Mouse (Mus musculus) heart, postnatal 0 days (tissue): ENCODE results near the gene Mllt6. TPM values are rescaled to one million over a fixed set of nuclear protein-coding genes. Genes with fewer than 3 reads are reported as not detected.

Source experiments
- ATAC-seq: fragments of 200-750 bp; cut with Nextera tagmentation; 2 replicates; pipeline ENCODE4 v1.8.0; 2017; ENCODE audit warnings: low read depth, moderate number of reproducible peaks, moderate library complexity; ENCODE audit not compliant: insufficient read depth
- DNase-seq: peaks from one replicate; pipeline ENCODE4 v3.0.0-alpha.2; 2016; ENCODE audit warnings: low spot score
- H3K27ac ChIP-seq: fragments of 300-500 bp; sonication (generic); 2 replicates; pipeline ENCODE4 v1.5.1; 2014; ENCODE audit warnings: low read depth, mild to moderate bottlenecking
- H3K27me3 ChIP-seq: fragments of 300-500 bp; sonication (generic); 2 replicates; pipeline ENCODE4 v1.6.1; 2014; ENCODE audit warnings: low read length, mixed read lengths; ENCODE audit not compliant: control insufficient read depth, insufficient read depth
- H3K36me3 ChIP-seq: fragments of 300-500 bp; sonication (generic); replicated peaks from 2 replicates; pipeline ENCODE4 v1.6.1; 2014; ENCODE audit warnings: low read length, mixed read lengths; ENCODE audit not compliant: control insufficient read depth, insufficient read depth
- H3K4me1 ChIP-seq: fragments of 300-500 bp; sonication (generic); 2 replicates; pipeline ENCODE4 v1.6.1; 2014; ENCODE audit warnings: antibody characterized with exemption; ENCODE audit not compliant: control insufficient read depth, insufficient read depth
- H3K4me2 ChIP-seq: fragments of 300-500 bp; sonication (generic); 2 replicates; pipeline ENCODE4 v1.6.1; 2014; ENCODE audit warnings: low read depth, mild to moderate bottlenecking, low read length, moderate library complexity
- H3K4me3 ChIP-seq: fragments of 300-500 bp; sonication (generic); 2 replicates; pipeline ENCODE4 v1.5.1; 2014; ENCODE audit warnings: low read depth, low read length
- H3K9ac ChIP-seq: fragments of 300-500 bp; sonication (generic); replicated peaks from 2 replicates; pipeline ENCODE4 v1.6.1; 2014; ENCODE audit warnings: low read depth, low read length, mixed read lengths
- H3K9me3 ChIP-seq: fragments of 300-500 bp; sonication (generic); replicated peaks from 2 replicates; pipeline ENCODE4 v1.6.1; 2016; ENCODE audit warnings: low read length; ENCODE audit not compliant: control insufficient read depth
- CTCF ChIP-seq: IDR thresholded peaks from 2 replicates; pipeline ENCODE4 v1.5.1; 2016; ENCODE audit warnings: antibody characterized with exemption, control low read depth, low read depth
- EP300 ChIP-seq: IDR thresholded peaks from 2 replicates; pipeline ENCODE4 v1.6.1; 2016; ENCODE audit warnings: antibody characterized with exemption, low read depth
- WGBS: fragments of 180-500 bp; shearing (Covaris S2); extraction: QIAGEN DNeasy Blood & Tissue Kit; methylation state at CpG from one replicate; pipeline ENCODE4 v1.1.7; 2014; 5-methylcytosine and 5-hydroxymethylcytosine counted together
- polyA plus RNA-seq: library from polyadenylated mRNA; unstranded; fragments of >200 nt; fragmentation: Nextera tagmentation; extraction: Ambion mirVana; gene quantifications from 2 replicates; pipeline ENCODE4 v1.2.1, GENCODE M21; 2015
- total RNA-seq: library from RNA; depleted of rRNA; stranded (reverse); fragments of >200 nt; gene quantifications from 2 replicates; pipeline ENCODE4 v1.2.3, GENCODE M21; 2014; ENCODE audit warnings: low replicate concordance

Gene Mllt6
- total and polyA plus RNA-seq, 2 experiments from 2014 or later: 1.6 to 45.2 TPM

DNA sequence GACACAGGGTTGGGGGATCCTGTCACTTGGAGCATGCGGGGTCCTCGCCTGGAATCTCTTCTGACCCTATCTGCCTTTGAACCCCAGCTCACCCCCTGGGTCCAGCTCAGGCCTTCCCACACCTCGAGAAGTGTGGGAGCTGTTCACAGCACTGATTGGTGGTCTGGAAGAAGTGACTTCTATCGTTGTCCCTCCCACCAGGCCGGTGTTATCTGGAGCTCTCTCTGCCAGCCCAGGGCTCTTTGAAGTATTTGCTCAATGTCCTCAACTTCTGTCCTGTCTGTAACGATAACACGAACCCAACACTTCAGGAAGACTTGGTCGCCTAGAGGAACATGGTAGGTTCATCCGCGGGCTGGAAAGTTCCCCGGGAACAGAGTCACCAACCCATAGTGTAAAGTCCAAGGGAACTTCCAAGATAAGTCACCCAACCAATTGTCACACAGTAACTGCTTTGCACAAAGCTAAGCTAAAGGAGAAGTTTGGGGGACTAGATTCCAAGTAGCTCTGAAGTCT lies 4.4 kb upstream of the Mllt6 start:
- peaks cover 23% of the 10 kb centered on the region for H3K4me1 ChIP-seq
- no peaks in the 10 kb centered on the region for H3K36me3 ChIP-seq
- TF ChIP-seq CTCF (no peak), EP300 (no peak)
- H3K27me3 ChIP-seq: no peaks in the 10 kb centered on the region
- ATAC-seq: no peak
- H3K4me2 ChIP-seq: peak overlapping the region; percentile 84
- no peak overlapping the region for H3K9ac ChIP-seq
- peak overlapping the region; percentile 84 for H3K27ac ChIP-seq
- H3K4me3 ChIP-seq: peak overlapping the region; percentile 64; the same call in 1 of the 2 replicates
- no peaks in the 10 kb centered on the region for H3K9me3 ChIP-seq
- DNase-seq: no peak
- WGBS: 32% methylated on average over 11 of the region's 11 CpGs

GRCm38 (mm10) chr11:97659267-97659989 lies 3.8 kb upstream of the Mllt6 start:
- TF ChIP-seq EP300 (no peak), CTCF (no peak)
- Histone ChIP-seq H3K36me3 (no peaks in the 10 kb centered on the region), H3K27me3 (no peaks in the 10 kb centered on the region), H3K27ac (peak overlapping the region; percentile 84), H3K9me3 (no peaks in the 10 kb centered on the region), H3K4me1 (peaks cover 23% of the 10 kb centered on the region), H3K9ac (peak overlapping the region; percentile 72), H3K4me2 (peak overlapping the region; percentile 84), H3K4me3 (peak overlapping the region; percentile 64)
- ATAC-seq (no peak), DNase-seq (peak; percentile 25)
- WGBS: 9% methylated on average over 13 of the region's 13 CpGs

DNA sequence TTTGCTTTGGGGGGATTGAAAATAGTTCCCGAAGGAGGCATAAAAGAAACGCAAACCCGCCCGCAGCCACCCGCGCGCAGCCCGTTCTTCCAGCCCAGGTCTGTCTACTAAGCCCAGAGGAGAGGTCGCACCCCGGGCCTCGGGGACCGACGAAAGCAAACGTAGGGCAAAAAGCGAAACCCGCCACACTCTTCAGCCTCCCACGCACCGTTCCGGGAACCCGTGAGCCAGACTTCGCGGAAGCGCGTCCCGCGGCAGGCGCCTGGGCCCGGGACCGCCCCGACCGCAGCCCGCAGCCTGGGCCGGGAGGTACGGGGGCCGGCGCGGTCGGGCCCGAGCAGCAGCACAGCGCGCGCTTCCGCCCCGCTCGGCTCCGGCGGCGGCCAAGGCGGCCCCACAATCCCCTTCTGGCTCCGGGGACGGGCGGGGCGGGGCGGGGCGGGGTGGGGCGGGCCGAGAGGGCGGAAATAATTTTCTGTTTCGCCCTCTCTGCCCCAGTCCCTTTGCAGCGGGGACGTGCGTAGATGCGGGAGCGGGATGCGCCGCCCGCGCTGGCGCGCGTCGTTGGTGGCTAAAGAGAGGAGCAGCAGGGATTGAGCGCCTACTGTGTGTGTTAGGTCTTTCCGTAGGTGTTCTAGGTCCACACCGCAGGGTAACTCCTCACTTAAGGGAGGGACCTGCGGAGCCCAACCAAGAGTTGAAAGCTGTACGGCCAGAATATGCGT lies 3.1 kb upstream of the Mllt6 start:
- ATAC-seq (peak; percentile 85), DNase-seq (peak; percentile 80)
- H3K36me3 ChIP-seq: no peaks in the 10 kb centered on the region
- H3K9me3 ChIP-seq: no peaks in the 10 kb centered on the region
- TF ChIP-seq EP300 (no peak), CTCF (no peak)
- peak overlapping the region; percentile 64 for H3K4me3 ChIP-seq
- H3K9ac ChIP-seq: peak overlapping the region; percentile 72
- peak overlapping the region; percentile 84 for H3K27ac ChIP-seq
- WGBS: under 1% methylated on average over 64 of the region's 78 CpGs
- no peaks in the 10 kb centered on the region for H3K27me3 ChIP-seq
- H3K4me2 ChIP-seq: peak overlapping the region; percentile 84
- peaks cover 23% of the 10 kb centered on the region for H3K4me1 ChIP-seq

DNA sequence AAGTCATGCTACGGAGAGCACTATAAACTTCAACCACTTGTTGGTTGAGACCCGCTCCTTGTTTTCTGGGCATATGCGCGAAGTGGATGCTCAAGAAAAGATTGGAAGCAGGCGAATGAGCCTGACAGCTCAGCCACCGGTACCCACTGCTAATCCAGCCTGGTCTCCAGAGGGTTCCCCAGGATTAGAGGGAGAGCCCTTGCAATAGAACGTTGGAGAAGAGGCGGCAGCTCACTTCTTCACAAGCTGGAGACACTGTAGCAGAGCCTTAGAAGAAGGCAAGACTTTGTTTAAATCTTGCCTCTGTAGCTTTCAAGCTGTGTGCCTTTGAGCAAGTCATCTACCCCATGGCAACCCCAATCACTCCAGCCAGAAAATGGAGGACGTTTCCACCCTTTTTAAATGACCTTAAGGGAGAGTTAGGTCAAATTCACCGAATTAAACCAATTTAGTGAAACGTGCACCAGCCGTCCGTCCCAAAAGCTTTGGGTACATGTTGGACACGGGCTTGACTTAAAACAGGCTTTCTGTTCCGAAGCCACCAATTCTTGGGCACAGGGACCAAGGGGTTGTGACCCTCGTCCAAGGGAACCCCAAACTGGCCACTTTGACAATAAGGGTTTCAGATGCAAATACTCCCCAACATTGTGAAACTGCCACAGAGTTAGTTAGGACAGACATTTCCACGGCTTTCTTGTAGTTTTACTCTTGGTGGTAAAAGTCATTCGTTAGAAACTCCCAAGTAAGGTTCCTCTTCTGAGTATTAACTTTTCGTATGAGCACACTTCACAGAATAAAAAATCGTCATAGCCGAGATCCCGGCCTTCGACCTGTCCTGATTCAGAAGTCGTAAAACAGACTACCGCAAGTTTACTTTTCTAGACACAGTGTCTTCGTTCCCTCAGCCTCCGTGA lies 2.2 kb upstream of the Mllt6 start:
- peak overlapping the region; percentile 84 for H3K4me2 ChIP-seq
- WGBS: 10% methylated on average over 27 of the region's 27 CpGs
- peak overlapping the region; percentile 84 for H3K27ac ChIP-seq
- no peak for ATAC-seq
- H3K36me3 ChIP-seq: peaks cover under 1% of the 10 kb centered on the region; the same call in 1 of the 2 replicates
- no peak for DNase-seq
- peak overlapping the region; percentile 72; the same call in 1 of the 2 replicates for H3K9ac ChIP-seq
- H3K27me3 ChIP-seq: no peaks in the 10 kb centered on the region
- TF ChIP-seq EP300 (no peak), CTCF (no peak)
- H3K4me1 ChIP-seq: peaks cover 23% of the 10 kb centered on the region
- H3K4me3 ChIP-seq: peak overlapping the region; percentile 64
- H3K9me3 ChIP-seq: no peaks in the 10 kb centered on the region

DNA sequence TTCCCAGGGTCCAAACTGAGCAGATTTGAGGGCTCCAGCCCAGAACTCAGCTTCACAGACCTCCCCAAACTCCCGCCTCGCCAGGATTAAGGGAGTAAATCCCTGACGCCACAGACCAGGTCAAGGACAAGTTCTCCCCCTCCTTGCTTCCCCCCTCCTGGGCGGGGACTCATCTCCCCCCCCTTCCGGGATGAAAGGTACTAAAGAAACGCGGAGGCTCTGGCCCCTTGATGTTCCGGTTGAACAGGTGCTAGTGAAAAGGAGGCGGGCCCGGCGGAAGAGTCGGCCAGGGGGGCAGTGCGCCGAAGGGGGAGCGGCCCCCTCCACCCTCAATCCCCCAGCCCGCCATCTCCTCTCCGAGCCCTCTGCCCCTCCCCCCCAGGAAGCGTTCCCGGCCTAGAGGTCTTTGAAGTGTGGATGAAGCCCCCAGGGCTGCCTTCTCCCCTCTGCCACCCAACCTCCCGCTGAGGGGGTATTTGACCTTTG lies 1.5 kb upstream of the Mllt6 start:
- Histone ChIP-seq H3K36me3 (peaks cover 8% of the 10 kb centered on the region), H3K27me3 (no peaks in the 10 kb centered on the region), H3K4me1 (peaks cover 23% of the 10 kb centered on the region), H3K9me3 (no peaks in the 10 kb centered on the region), H3K27ac (peak overlapping the region; percentile 84), H3K9ac (0 out of 2 replicates have a peak overlapping the region, but pooled peaks have one; percentile 18), H3K4me3 (peak overlapping the region; percentile 41), H3K4me2 (peak overlapping the region; percentile 84)
- under 1% methylated on average over 16 of the region's 20 CpGs for WGBS
- peak; percentile 55 for DNase-seq
- TF ChIP-seq CTCF (no peak), EP300 (no peak)
- no peak for ATAC-seq
